Mouse (Mus musculus) frontal cortex, postnatal 10 days (tissue): ENCODE measurements at regions not wholly inside any gene's neighbourhood (a gene's known extent, or its start where the extent isn't known, plus 50 kb on each side); places are given as distances from the start of the nearest gene placed in this dataset.

Experiments
- DNase-seq, 2 experiments: peaks; one replicate each; pipeline ENCODE4 v3.0.0; 2022; ENCODE audit warnings: low spot score in 2 of 2, mixed read lengths in 1 of 2

DNA sequence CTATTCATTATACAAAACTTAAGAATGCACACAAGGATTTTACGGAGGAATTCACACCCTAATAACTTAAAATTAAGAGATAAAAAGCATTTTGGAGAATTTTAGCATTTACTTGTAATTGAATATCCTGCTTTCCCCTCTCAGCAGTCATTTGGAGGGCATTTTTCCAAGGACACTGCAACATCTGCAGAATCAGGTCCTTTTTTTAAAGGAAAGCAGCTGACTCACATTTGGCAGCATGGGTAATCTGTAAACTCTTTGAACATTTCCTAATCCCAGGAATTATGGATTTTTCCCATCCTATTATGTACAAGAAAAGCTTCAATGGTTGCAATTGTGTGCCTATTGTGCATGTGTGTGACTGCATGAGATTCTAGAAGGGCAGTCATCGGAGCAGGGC, 112.0 kb downstream of the Gm19410 start:
- no peak for DNase-seq

DNA sequence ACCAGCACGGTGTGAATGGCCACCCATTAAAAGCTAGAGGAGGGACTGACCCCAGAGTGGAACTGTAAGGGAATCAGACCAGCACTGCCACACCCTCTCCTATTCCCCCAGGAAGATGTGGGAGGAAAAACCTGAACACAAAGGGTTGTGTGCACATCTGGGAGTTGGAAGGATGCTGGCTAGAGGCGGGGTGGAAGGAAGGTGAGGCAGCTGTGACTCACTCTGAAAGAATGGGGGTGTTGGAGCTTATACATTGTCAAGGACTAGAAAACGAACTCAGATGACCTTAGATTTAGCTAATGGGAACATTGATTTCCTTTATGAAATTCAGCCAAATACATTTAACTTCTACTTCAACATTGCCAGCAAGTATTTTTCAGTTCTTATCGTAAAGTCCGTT, 116.2 kb downstream of the Gm19410 start:
- DNase-seq = no peak

DNA sequence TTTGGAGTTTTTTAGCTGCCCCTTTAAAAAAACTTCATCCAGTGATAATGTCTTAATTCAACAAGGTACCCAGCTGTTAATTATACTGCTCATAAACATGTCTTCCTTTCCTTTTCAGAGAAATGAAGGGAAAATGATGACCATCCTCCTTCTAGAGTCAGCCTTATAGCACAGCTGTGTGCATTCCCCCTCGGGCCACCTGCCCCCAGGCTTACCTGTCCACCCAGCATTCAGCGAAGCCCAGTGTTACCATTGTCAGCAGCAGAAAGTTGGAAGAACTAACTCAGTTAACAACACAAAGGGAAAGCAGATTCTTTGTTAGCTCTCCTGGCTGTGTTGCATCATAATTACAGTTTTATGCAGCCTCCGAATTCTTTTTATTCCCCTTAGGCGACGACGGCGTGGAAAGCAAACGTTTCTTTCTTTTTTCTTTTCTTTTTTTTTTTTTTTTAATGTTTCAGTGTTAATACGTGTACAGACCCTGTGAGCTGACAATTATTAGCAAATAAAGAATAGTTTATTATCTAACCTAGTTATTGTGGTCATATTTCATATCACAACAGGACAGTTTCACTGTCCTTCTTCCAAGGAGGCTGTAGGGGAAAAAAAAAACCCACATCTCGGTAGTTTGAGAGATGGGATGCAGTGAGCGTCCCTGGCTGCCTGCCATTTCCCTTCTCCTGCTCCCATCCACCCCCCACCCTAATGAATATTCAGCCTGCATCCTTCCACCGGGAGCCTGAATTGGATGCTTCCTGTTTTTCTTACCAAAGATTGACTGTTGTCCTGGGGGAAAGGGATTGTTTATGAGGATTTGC, 117.3 kb downstream of the Gm19410 start:
- peak; percentile 40 to 56 for DNase-seq

DNA sequence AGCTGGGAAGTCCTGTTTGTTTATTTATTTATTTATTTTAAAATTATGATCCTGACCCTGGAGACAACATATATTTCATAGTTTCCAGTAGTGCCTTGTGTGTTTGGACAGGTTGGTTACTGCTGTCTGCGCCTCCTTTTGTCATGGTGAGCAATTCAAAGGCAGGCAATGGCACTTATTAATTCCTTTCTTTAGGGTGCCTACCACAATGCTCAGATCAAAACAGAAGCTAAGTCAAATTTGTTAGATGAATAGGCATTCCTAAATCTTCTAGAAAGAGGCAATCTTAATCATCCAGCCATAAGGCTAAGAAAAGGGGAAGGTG, 117.8 kb downstream of the Gm19410 start:
- DNase-seq = no peak

DNA sequence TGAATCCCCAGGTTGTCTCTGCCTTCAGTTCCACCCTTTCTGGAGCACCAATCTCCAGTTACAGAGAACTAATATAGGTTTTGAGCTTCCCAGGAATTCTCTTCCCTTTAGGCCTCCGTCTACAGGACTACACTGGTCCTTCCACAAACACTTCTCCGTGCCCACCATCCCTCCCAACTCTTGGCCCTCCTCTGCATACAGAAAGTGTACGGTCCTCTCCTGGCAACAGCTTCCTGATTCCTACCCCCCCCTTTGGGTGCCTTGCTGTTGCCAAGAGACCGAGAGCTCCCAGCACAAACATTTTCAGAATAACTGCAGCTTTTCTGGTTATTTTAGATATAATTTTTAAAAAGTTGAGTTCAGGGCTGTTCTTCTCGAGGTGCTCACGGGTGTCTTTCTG, 119.0 kb downstream of the Gm19410 start:
- DNase-seq = no peak

DNA sequence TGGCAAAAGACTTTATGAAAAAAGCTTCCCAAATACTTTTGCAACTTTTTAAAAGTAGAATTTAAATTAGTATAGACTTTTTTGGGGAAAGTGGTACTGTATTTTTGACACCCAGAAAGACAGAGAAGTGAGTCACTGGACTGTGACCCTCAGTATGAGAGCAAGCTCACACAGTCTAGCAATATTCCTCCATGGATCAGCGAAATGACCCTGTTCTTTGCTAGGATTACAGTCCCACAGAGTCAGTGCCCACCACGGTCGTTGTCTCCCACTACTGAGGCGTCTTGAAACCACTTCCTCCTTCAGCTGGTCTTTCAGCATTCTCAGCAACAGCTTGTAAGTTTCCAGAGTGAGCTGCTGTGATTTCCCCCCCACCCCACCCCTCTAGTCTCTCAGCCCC, 124.5 kb downstream of the Gm19410 start:
- DNase-seq = no peak

DNA sequence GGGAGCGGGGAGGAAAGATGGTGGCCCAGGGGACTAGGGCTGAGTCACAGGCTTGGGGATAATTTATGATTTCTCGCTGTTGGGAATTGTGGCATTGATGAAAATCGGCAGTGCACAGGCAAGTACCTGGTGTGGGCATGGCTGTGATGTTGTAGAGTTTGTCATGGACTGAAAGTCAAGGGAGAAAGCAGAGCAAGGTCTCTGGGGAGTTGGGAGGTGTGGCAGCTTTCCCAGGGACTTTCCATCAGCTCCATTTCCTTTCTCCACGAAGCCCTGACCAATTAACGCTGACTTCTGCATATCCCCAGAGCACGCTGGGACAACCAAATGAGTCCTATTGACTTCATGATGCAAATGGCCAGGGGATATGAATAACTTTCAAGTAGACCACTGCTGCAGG, 126.2 kb downstream of the Gm19410 start:
- DNase-seq = no peak

DNA sequence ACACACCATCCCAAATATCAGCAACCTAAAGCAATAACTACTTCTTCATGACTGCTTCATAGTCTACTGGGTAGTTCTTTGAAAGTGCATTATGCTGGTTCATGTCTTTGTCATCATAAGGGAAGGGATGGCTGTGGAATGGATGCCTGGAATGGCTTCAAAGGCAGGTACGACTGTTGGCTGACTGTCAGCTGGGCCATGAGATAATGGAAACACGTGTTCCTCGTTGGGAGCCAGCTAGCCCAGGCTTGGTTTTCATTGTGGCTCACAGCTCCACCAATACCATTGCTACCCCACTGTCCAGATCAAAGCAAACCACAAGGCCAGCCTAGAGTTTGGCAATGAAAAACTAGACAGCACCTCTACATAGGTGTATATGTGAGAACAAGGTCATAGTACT, 132.9 kb downstream of the Gm19410 start:
- no peak for DNase-seq

DNA sequence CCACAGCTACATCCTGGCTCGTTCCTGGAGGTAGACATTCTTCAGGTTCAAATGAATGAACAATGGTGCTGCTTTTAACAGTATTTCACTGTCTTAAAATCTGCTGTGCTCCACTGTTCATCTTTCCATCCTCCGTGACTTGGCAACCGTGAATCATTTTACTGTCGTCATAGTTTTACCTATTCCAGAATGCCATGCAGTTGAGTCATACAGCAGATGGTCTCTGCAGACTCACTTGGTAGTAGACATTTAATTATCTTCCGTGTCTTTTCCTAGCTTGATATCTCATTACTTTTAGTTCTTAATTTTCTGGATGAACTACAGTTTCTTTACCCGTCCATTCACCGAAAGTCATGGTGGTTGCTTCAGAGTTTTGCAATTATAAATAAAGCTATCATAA, 135.9 kb downstream of the Gm19410 start:
- DNase-seq = no peak

DNA sequence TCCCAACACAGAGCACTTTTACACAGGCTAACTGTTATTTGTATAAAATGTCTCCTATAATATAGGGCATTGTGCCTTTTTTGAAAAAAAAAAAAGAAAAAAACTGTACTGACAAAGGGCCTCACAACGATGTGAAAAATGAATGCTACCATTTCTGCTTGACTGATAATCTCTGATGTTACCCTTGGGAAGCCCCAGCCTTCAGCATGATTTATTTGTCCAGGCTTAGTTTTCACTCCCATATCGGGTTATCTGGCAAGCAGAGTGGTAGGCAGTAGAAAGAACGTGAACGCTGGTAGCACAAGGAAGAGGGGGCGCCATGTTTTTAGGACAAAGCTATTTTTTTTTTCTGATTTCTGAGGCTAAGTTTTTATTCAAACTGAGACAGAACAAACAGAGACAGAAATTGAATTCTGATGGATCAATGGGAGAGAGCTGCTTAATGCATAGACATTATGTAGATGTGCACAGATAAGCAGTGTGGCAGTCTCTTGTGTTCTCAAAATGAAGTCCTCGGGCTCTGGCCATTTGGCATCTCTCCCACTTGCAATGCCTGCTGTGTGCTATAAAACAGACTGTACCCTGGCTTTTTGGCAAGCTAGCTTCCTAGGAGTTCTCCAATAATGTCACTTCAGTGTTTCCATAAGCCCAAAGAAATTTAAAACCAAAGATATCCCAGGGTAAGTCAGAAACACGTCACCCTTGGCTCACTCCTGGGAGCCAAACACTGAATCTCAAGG, 139.3 kb downstream of the Gm19410 start:
- no peak for DNase-seq

DNA sequence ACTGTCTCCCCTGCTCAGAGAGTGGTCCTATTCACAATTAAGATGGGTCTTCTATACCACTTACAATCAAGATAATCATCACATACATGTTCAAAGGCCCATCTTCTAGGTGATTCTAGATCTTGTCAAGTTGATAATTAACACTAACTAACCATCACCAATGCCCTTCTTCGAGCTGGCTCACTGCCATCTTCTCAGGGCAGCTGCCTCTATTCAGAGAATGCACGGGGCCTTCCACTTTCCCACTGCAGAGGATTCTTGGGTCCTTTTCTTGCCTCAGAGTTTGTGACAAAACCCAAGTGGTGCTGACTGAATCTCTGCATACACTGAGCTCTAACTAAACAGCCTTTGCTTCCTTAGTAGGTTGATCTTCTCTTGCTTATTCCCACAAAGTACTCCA, 142.4 kb downstream of the Gm19410 start:
- no peak for DNase-seq

DNA sequence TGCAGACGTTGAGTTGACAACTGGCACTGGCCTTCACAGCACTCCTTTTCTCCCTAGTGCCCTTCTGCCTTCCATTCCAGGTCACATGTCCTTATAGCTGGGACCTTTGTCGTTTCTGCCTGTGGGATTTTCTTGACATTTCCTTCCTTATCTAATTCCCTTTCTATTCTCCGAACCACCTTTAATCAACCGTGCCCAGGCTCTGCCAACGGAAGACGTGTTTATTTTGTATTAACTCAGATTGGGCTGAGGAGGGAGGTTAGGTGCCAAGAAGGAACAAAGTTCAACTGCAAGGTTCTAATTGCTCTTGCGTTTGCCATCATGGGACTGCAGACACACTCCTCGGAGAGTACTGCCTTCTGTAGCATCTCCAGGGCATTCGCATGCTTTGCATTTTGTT, 146.7 kb downstream of the Gm19410 start:
- no peak for DNase-seq

DNA sequence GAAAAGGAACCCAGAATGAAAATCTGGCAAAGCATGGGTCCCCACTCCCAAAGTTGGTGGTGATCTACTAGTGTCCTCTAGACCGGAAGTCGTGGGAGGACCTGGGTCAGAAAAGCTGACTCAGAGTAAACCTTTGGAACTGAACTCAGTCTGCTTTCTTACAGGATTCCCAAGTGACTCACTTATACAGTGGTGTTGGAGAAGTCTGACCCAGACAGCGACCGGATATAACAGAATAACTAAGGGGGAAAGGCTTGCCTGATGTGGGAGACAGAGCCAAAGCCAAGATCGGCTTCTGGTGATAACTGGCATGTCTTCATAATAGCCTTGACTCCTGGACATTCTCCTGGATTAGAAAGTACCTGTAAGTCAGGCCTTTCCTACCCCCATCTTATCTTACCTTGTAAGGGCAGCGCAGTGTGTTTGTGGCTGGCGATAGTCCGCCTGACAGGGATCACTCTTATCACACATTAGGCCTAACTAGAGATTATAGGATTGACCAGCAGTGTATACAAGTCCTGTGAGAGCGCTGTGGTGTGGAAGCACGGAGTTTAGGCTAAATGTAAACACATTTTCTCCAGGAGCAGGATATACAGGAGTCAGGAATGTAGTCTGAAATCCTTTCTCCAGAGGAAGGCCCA, 150.4 kb downstream of the Gm19410 start:
- no peak for DNase-seq

DNA sequence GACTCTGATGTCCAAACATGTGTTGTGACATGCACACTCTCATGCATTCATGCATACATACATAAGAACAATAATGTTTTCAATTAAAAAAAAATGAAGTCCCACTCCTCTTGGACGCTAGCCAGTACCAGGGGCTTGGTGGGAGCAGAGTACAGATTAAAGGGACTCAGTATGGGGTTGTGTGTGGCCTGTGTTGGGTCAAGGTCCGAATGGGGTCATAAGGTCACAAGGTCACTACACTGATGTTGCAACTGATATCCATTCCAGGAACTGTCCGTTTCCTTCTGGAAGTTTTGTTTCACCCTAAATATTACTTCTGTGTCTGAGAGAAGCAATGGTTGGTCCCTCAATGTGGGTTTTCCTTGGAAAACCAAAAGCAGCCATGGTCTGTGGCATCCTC, 152.0 kb downstream of the Gm19410 start:
- DNase-seq = no peak

DNA sequence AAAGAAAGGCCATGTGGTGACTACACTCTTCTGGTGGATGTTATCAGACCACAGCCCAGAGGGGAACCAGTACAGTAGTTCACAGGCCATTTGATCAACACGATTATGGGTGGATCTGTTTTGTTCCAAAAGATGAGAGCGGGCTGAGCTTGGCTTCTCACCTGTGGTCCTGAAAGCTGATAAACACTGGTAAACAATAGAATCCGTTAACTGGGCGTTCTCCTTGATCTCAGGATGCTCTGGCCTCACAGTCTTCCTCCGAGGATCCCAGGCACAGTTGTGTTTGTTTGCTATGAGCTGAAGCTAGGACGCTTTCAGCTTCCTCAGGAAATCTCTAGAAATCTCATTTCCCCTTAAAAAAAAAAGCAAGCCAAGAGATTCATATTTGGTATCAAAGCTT, 153.9 kb downstream of the Gm19410 start:
- no peak for DNase-seq

DNA sequence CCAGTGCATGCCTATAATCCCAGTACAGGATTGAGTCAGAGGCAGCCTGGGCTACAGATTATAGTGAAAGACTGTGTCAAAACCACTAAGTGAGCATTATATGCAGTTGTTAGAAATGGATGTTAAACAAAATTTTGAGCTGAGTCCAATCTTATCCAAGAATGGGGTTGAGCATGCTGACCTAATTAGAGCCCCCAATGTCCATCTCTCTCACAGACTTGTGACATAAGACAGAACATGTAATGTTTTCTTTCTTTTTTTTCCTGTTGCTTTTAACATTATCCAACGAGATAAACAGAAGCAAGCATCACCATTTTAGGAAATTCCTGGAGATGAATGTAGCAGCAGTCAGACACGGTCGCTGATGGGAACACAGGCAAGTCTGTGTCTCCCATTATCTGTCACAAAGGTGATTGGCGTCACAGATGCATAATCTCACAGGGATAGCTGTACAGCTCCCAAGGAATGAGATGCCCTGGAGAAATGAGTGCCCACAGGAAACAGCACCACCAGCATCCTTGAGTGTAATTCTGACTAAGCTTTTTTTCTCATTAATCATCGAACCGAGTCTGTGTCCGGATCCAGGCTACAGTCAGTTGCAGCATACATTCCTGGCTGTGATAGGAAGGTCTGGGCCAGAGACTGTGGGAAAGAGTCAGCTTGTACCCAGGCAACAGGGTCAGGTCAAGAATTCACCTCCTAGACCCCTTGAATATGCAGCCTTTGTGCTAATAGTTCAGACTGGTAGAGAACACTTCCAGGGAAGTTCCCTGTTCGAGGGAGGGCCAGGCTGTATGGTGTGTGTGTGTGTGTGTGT, 154.5 kb downstream of the Gm19410 start:
- no peak for DNase-seq

DNA sequence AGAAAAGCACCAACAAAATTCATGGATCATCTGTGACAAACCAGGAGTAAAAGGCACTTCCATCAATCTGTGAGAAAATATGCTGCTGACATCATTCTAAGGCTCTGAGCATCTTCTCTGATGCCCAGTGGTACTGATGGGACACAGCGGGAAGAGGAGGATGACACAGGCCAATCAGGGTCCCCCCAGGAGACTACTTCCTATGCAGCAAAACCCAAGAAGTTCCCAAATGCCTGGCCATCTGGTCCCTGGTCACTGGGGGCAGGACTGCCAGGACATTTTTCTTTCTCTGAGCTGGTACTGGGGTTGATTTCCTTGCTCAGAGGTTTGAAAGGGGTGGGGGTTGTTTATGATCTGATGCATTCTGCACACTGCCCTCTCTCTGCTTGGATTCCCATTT, 158.4 kb downstream of the Gm19410 start:
- no peak for DNase-seq

DNA sequence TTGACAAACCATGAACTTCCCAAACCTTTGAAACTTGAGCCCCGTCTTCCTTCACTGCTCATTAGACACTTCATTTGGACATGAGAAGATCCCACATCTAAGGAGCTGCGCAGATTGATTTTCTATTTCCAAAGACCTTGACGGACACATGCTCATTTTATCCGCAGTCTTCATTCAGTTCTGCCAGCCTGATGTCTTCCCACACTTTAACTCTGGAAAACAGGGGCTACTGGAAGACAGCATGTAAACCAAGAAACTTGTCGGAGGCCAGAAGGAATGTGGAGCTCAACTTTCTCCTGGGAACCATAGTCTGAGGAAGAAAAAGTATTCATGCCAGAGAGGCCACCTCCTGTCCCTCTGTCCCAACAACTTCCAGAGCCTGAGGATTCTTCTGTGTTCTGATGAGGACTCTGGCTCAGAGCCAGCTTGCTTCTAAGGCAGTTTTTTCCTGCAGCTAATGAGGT, 161.8 kb downstream of the Gm19410 start:
- DNase-seq = no peak

DNA sequence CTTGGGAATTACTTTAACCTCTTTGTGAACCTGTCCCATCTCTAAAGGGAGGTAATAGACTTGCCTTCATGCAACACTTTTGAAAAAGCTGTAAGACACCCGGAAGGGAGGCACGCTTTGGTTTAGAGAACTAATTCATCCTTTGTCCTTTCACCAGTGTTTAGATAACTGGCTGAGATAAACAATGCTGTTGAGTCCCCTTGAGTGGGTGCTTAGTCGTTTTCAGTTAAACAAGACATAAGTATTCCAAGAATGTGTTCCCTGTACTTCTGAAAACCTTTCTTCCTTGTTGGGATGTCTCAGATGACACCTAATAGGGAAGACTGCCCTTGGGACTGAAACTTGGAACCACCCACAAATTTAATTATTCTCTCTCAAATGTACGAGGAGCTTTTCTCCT, 164.7 kb downstream of the Gm19410 start:
- no peak for DNase-seq

DNA sequence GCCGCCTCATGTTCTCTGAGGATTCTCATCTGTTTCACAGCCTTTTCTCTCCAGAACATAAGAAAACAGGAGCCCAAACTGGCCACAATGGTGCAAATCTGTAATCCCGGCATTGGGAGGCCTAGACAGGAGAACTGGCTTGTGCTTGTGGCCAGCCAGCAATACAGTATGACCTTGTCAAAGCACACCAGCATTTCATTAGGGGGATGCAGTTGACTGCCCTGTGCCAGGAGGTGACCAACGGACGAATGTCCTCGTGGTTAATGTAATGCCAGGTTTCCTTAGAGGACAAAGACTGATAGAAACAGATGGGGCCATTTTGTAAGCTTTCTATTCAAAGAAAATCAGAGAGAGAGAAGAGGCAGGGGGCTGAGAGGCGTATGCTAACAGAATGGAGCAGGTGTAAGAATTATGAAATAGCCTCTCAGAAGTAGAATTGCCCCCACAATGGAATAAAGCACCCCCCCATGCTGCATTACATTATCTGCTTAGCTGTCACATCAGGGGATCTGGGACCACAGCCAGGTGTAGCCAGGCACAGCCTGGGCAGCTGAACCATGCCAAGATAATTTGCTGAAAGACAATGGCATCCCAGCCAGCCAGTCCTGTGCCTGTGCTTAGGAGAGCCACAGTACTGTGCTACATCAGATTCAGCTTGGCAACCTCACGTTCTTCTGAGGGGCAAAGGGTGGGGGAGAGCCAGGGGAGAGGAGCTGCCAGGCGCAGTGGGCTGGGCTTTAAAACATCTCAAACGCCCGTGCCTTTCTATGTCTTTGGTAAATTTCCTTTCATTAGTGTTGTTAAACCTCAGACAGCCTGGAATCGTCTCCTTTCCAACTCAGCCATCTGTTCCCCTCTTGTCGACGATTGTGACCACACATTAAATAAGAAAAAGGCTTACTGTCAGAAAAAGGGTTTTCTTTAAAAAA, 167.9 kb downstream of the Gm19410 start:
- peak; percentile 45 to 50 for DNase-seq

DNA sequence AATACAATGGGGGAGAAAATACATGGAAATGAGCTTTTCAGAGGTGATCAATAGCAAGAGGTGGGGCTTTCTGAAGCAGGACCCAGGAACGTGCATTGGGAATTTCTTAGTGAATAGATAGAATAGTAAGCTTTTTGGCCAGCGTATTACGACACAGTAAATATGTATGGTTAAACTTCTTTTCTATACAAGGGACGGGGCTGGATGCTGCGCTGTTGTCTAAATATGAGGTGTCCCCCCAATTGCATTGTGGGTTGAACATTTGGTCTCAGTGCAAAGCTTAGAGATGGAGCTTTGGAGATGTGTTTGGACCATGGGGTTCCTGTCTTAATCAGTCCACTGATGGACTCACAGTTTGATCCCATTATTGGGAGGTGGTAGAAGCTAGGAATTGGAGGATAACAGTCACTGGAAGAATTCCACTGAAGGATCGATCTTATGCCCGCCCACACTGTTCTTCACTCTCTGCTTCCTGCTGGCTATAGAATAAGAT, 168.6 kb downstream of the Gm19410 start:
- no peak for DNase-seq
